Mouse (Mus musculus): ENCODE measurements around the gene Zfp213.
A peak's percentile ranks its signal among the peaks of the same experiment; 100 is the strongest.
"Not testable (repeated sequence)": the region's sequence is repeated elsewhere in the genome, so short reads cannot be mapped to it uniquely, and the experiment has no call there.

The Zfp213 gene

GRCm38 (mm10) chr17:23544766-23545165, 19.3 kb downstream of the Zfp213 start:
- DNase-seq (ENCODE audit: low read depth) = no peak

- no peak for DNase-seq (ENCODE audit: low read depth)
These were observed 20.1 kb downstream of the Zfp213 start for GRCm38 (mm10) chr17:23543983-23544382.

- no peak for DNase-seq (ENCODE audit: low read depth)
These were observed 20.7 kb downstream of the Zfp213 start for GRCm38 (mm10) chr17:23543325-23543724.

- no peak for DNase-seq (ENCODE audit: low read depth)
These were observed 21.2 kb downstream of the Zfp213 start for GRCm38 (mm10) chr17:23542835-23543234.

- peak; percentile 23 for DNase-seq (ENCODE audit: low read depth)
These were observed 21.9 kb downstream of the Zfp213 start for GRCm38 (mm10) chr17:23542004-23542720.

- peak; percentile 54 for DNase-seq (ENCODE audit: low read depth)
These were observed 23.2 kb downstream of the Zfp213 start for GRCm38 (mm10) chr17:23540605-23541475.

- DNase-seq (ENCODE audit: low read depth) = no peak
These were observed 23.9 kb downstream of the Zfp213 start for GRCm38 (mm10) chr17:23540106-23540505.

- DNase-seq (ENCODE audit: low read depth) = no peak
These were observed 24.4 kb downstream of the Zfp213 start for GRCm38 (mm10) chr17:23539608-23540007.

- no peak for DNase-seq (ENCODE audit: low read depth)
These were observed 25.6 kb downstream of the Zfp213 start for GRCm38 (mm10) chr17:23538299-23539015.

GRCm38 (mm10) chr17:23537554-23538255, 26.3 kb downstream of the Zfp213 start:
- DNase-seq (ENCODE audit: low read depth) = no peak

GRCm38 (mm10) chr17:23535046-23535788, 28.8 kb downstream of the Zfp213 start:
- DNase-seq (ENCODE audit: low read depth) = not testable (repeated sequence)

- DNase-seq (ENCODE audit: low read depth) = not testable (repeated sequence)
These were observed 30.2 kb downstream of the Zfp213 start for GRCm38 (mm10) chr17:23533591-23534490.

- DNase-seq (ENCODE audit: low read depth) = not testable (repeated sequence)
These were observed 32.6 kb downstream of the Zfp213 start for GRCm38 (mm10) chr17:23531408-23531807.

- not testable (repeated sequence) for DNase-seq (ENCODE audit: low read depth)
These were observed 40.9 kb downstream of the Zfp213 start for GRCm38 (mm10) chr17:23522941-23523732.

- no peak for DNase-seq (ENCODE audit: low read depth)
These were observed 45.2 kb downstream of the Zfp213 start for GRCm38 (mm10) chr17:23518701-23519423.
